Mouse (Mus musculus) kidney, postnatal 14 days (tissue): ENCODE results near the gene Fan1.

Experiments
- DNase-seq: peaks from one replicate; pipeline ENCODE4 v3.0.0; 2022; ENCODE audit warnings: mixed read lengths

Fan1 gene

GRCm38 (mm10) chr7:64327486-64327885, 46.4 kb downstream of the Fan1 start:
- no peak for DNase-seq

GRCm38 (mm10) chr7:64326892-64327291, 47.0 kb downstream of the Fan1 start:
- peak; percentile 82 for DNase-seq

- DNase-seq = no peak
These were observed 52.2 kb downstream of the Fan1 start for GRCm38 (mm10) chr7:64321658-64322057.

GRCm38 (mm10) chr7:64321125-64321524, 52.8 kb downstream of the Fan1 start:
- no peak for DNase-seq

- peak; percentile 17 for DNase-seq
These were observed 61.1 kb downstream of the Fan1 start for GRCm38 (mm10) chr7:64312811-64313210.

GRCm38 (mm10) chr7:64310756-64311155, 63.1 kb downstream of the Fan1 start:
- DNase-seq = no peak

GRCm38 (mm10) chr7:64310241-64310640, 63.7 kb downstream of the Fan1 start:
- DNase-seq = no peak
